Mouse (Mus musculus): Measurements from ENCODE around the gene Mylpf. TPM values are rescaled to one million over a fixed set of nuclear protein-coding genes. Genes with fewer than 3 reads are reported as not detected.
"Not testable (repeated sequence)": the region's sequence is repeated elsewhere in the genome, so short reads cannot be mapped to it uniquely, and the experiment has no call there.

Gene Mylpf
- 23.9 and 312 TPM in 2 replicates for polyA plus RNA-seq (2015; fragmentation: Nextera tagmentation; extraction: Ambion mirVana)

- ATAC-seq (ENCODE audit: insufficient read depth, low FRiP score) = peak; percentile 94
- Histone ChIP-seq H3K27me3 (ENCODE audit: control insufficient read depth, insufficient read depth, low read length) (no peaks in the 10 kb centered on the region), H3K4me2 (ENCODE audit: low read depth, low read length) (peak within 1 kb of the TSS; percentile 97), H3K4me3 (replicated peaks; ENCODE audit: low read length) (peak within 1 kb of the TSS; percentile 64), H3K36me3 (ENCODE audit: control insufficient read depth, insufficient read depth, low read length) (no peaks in the 10 kb centered on the region), H3K9ac (ENCODE audit: low read length) (peak within 1 kb of the TSS; percentile 82), H3K4me1 (ENCODE audit: control insufficient read depth, insufficient read depth, low read length) (peaks cover 14% of the 10 kb centered on the region), H3K27ac (ENCODE audit: low read length) (peak within 1 kb of the TSS; percentile 82), H3K9me3 (replicated peaks; ENCODE audit: control insufficient read depth, low read length) (no peaks in the 10 kb centered on the region)
- WGBS = under 1% methylated on average over 44 of the region's 44 CpGs
Observed at GRCm38 (mm10) chr7:127208553-127209438, at the start of gene Mylpf. Mylpf (plus strand) TSS chr7:127208890.

- no peaks in the 10 kb centered on the region for H3K36me3 ChIP-seq (ENCODE audit: control insufficient read depth, insufficient read depth, low read length)
- no peak for ATAC-seq (ENCODE audit: insufficient read depth, low FRiP score)
- H3K27ac ChIP-seq (ENCODE audit: low read length) = no peak overlapping the region
- H3K4me2 ChIP-seq (ENCODE audit: low read depth, low read length) = no peak overlapping the region
- 80% methylated on average over 5 of the region's 5 CpGs for WGBS
- no peaks in the 10 kb centered on the region for H3K27me3 ChIP-seq (ENCODE audit: control insufficient read depth, insufficient read depth, low read length)
- H3K9ac ChIP-seq (ENCODE audit: low read length) = no peak overlapping the region
- no peaks in the 10 kb centered on the region for H3K9me3 ChIP-seq (replicated peaks; ENCODE audit: control insufficient read depth, low read length)
- no peak overlapping the region for H3K4me3 ChIP-seq (replicated peaks; ENCODE audit: low read length)
- no peaks in the 10 kb centered on the region for H3K4me1 ChIP-seq (ENCODE audit: control insufficient read depth, insufficient read depth, low read length)
Observed at GRCm38 (mm10) chr7:127162546-127162945, 46.1 kb upstream of the Mylpf start.

- H3K27me3 ChIP-seq (ENCODE audit: control insufficient read depth, insufficient read depth, low read length) = no peaks in the 10 kb centered on the region
- no peaks in the 10 kb centered on the region for H3K36me3 ChIP-seq (ENCODE audit: control insufficient read depth, insufficient read depth, low read length)
- H3K4me2 ChIP-seq (ENCODE audit: low read depth, low read length) = no peak overlapping the region
- no peak overlapping the region for H3K27ac ChIP-seq (ENCODE audit: low read length)
- no peaks in the 10 kb centered on the region for H3K9me3 ChIP-seq (replicated peaks; ENCODE audit: control insufficient read depth, low read length)
- no peak for ATAC-seq (ENCODE audit: insufficient read depth, low FRiP score)
- H3K4me1 ChIP-seq (ENCODE audit: control insufficient read depth, insufficient read depth, low read length) = no peaks in the 10 kb centered on the region
- no peak overlapping the region for H3K9ac ChIP-seq (ENCODE audit: low read length)
- WGBS = 85% methylated on average over 4 of the region's 4 CpGs
- no peak overlapping the region for H3K4me3 ChIP-seq (replicated peaks; ENCODE audit: low read length)
Observed at GRCm38 (mm10) chr7:127164002-127164401, 44.7 kb upstream of the Mylpf start.

- Histone ChIP-seq H3K4me1 (ENCODE audit: control insufficient read depth, insufficient read depth, low read length) (no peaks in the 10 kb centered on the region), H3K9me3 (replicated peaks; ENCODE audit: control insufficient read depth, low read length) (no peaks in the 10 kb centered on the region), H3K4me2 (ENCODE audit: low read depth, low read length) (no peak overlapping the region), H3K9ac (ENCODE audit: low read length) (no peak overlapping the region), H3K4me3 (replicated peaks; ENCODE audit: low read length) (no peak overlapping the region), H3K27me3 (ENCODE audit: control insufficient read depth, insufficient read depth, low read length) (no peaks in the 10 kb centered on the region), H3K27ac (ENCODE audit: low read length) (no peak overlapping the region), H3K36me3 (ENCODE audit: control insufficient read depth, insufficient read depth, low read length) (no peaks in the 10 kb centered on the region)
- no peak for ATAC-seq (ENCODE audit: insufficient read depth, low FRiP score)
- 81% methylated on average over 12 of the region's 12 CpGs for WGBS
Observed at GRCm38 (mm10) chr7:127165607-127166493, 42.8 kb upstream of the Mylpf start.

- H3K36me3 ChIP-seq (ENCODE audit: control insufficient read depth, insufficient read depth, low read length) = no peaks in the 10 kb centered on the region
- no peaks in the 10 kb centered on the region for H3K9me3 ChIP-seq (replicated peaks; ENCODE audit: control insufficient read depth, low read length)
- no peak for ATAC-seq (ENCODE audit: insufficient read depth, low FRiP score)
- H3K27ac ChIP-seq (ENCODE audit: low read length) = no peak overlapping the region
- 74% methylated on average over 5 of the region's 5 CpGs for WGBS
- no peak overlapping the region for H3K4me2 ChIP-seq (ENCODE audit: low read depth, low read length)
- H3K27me3 ChIP-seq (ENCODE audit: control insufficient read depth, insufficient read depth, low read length) = no peaks in the 10 kb centered on the region
- H3K4me3 ChIP-seq (replicated peaks; ENCODE audit: low read length) = no peak overlapping the region
- H3K9ac ChIP-seq (ENCODE audit: low read length) = no peak overlapping the region
- no peaks in the 10 kb centered on the region for H3K4me1 ChIP-seq (ENCODE audit: control insufficient read depth, insufficient read depth, low read length)
Observed at GRCm38 (mm10) chr7:127166501-127166900, 42.2 kb upstream of the Mylpf start.

GRCm38 (mm10) chr7:127176937-127177336 is 31.8 kb upstream of the Mylpf start:
- Histone ChIP-seq H3K4me1 (ENCODE audit: control insufficient read depth, insufficient read depth, low read length) (no peaks in the 10 kb centered on the region), H3K27me3 (ENCODE audit: control insufficient read depth, insufficient read depth, low read length) (no peaks in the 10 kb centered on the region), H3K4me2 (ENCODE audit: low read depth, low read length) (no peak overlapping the region)

GRCm38 (mm10) chr7:127180783-127181182 is 27.9 kb upstream of the Mylpf start:
- WGBS = 64% methylated on average over 2 of the region's 2 CpGs
- ATAC-seq (ENCODE audit: insufficient read depth, low FRiP score) = no peak
- no peaks in the 10 kb centered on the region for H3K27me3 ChIP-seq (ENCODE audit: control insufficient read depth, insufficient read depth, low read length)

More at GRCm38 (mm10) chr7:127176937-127177336, 31.8 kb upstream of the Mylpf start:
- Histone ChIP-seq H3K27ac (ENCODE audit: low read length) (no peak overlapping the region), H3K9me3 (replicated peaks; ENCODE audit: control insufficient read depth, low read length) (peaks cover 4% of the 10 kb centered on the region; the same call in 1 of the 2 replicates), H3K4me3 (replicated peaks; ENCODE audit: low read length) (no peak overlapping the region), H3K9ac (ENCODE audit: low read length) (no peak overlapping the region), H3K36me3 (ENCODE audit: control insufficient read depth, insufficient read depth, low read length) (no peaks in the 10 kb centered on the region)
- ATAC-seq (ENCODE audit: insufficient read depth, low FRiP score) = no peak
- WGBS = 72% methylated on average over 4 of the region's 4 CpGs

GRCm38 (mm10) chr7:127181724-127182123 is 27.0 kb upstream of the Mylpf start:
- not testable (repeated sequence) for H3K4me3 ChIP-seq (replicated peaks; ENCODE audit: low read length); H3K9ac ChIP-seq (ENCODE audit: low read length); H3K36me3 ChIP-seq (ENCODE audit: control insufficient read depth, insufficient read depth, low read length); H3K9me3 ChIP-seq (replicated peaks; ENCODE audit: control insufficient read depth, low read length); ATAC-seq (ENCODE audit: insufficient read depth, low FRiP score); H3K4me1 ChIP-seq (ENCODE audit: control insufficient read depth, insufficient read depth, low read length); H3K4me2 ChIP-seq (ENCODE audit: low read depth, low read length); H3K27me3 ChIP-seq (ENCODE audit: control insufficient read depth, insufficient read depth, low read length); H3K27ac ChIP-seq (ENCODE audit: low read length)
- 22% methylated on average over 3 of the region's 3 CpGs for WGBS

More at GRCm38 (mm10) chr7:127180783-127181182, 27.9 kb upstream of the Mylpf start:
- no peaks in the 10 kb centered on the region for H3K36me3 ChIP-seq (ENCODE audit: control insufficient read depth, insufficient read depth, low read length)
- no peak overlapping the region for H3K4me3 ChIP-seq (replicated peaks; ENCODE audit: low read length)
- no peak overlapping the region for H3K4me2 ChIP-seq (ENCODE audit: low read depth, low read length)
- H3K9ac ChIP-seq (ENCODE audit: low read length) = no peak overlapping the region
- no peaks in the 10 kb centered on the region for H3K4me1 ChIP-seq (ENCODE audit: control insufficient read depth, insufficient read depth, low read length)
- no peak overlapping the region for H3K27ac ChIP-seq (ENCODE audit: low read length)
- H3K9me3 ChIP-seq (replicated peaks; ENCODE audit: control insufficient read depth, low read length) = no peaks in the 10 kb centered on the region

- no peaks in the 10 kb centered on the region for H3K27me3 ChIP-seq (ENCODE audit: control insufficient read depth, insufficient read depth, low read length)
- no peaks in the 10 kb centered on the region for H3K36me3 ChIP-seq (ENCODE audit: control insufficient read depth, insufficient read depth, low read length)
- no peaks in the 10 kb centered on the region for H3K4me1 ChIP-seq (ENCODE audit: control insufficient read depth, insufficient read depth, low read length)
- no peak overlapping the region for H3K9ac ChIP-seq (ENCODE audit: low read length)
- no peak overlapping the region for H3K27ac ChIP-seq (ENCODE audit: low read length)
- H3K9me3 ChIP-seq (replicated peaks; ENCODE audit: control insufficient read depth, low read length) = no peaks in the 10 kb centered on the region
- no peak for ATAC-seq (ENCODE audit: insufficient read depth, low FRiP score)
- no peak overlapping the region for H3K4me2 ChIP-seq (ENCODE audit: low read depth, low read length)
- H3K4me3 ChIP-seq (replicated peaks; ENCODE audit: low read length) = no peak overlapping the region
- WGBS = 64% methylated on average over 8 of the region's 8 CpGs
Observed at GRCm38 (mm10) chr7:127183345-127183744, 25.3 kb upstream of the Mylpf start.

All from stomach, embryonic 16.5 days (tissue).